Mouse (Mus musculus): ENCODE results near the gene Ednrb. TPM values are rescaled to one million over a fixed set of nuclear protein-coding genes. Genes with fewer than 3 reads are reported as not detected.

Ednrb gene
- polyA plus RNA-seq, 2 experiments = 2.3 to 7.5 TPM

GRCm38 (mm10) chr14:103845716-103846115 lies 1.5 kb upstream of the Ednrb start:
- no peak overlapping the region for H3K4me2 ChIP-seq (ENCODE audit: low read depth)
- no peak for TF ChIP-seq CTCF (IDR thresholded peaks at IDR 0.05; ENCODE audit: low read depth)
- TF ChIP-seq EP300 (IDR thresholded peaks at IDR 0.05; ENCODE audit: low read depth) = no peak
- H3K36me3 ChIP-seq (replicated peaks; ENCODE audit: control insufficient read depth, insufficient read depth, low read depth) = no peaks in the 10 kb centered on the region
- H3K4me3 ChIP-seq (ENCODE audit: insufficient read depth in 1 of 2, low read depth in 2 of 2, low read length in 2 of 2) = no peak overlapping the region
- H3K9me3 ChIP-seq (ENCODE audit: control insufficient read depth, low read length) = no peaks in the 10 kb centered on the region
- H3K4me1 ChIP-seq (replicated peaks; ENCODE audit: control insufficient read depth in 2 of 2, insufficient read depth in 2 of 2, low read length in 1 of 2) = no peaks in the 10 kb centered on the region
- no peak overlapping the region for H3K9ac ChIP-seq (replicated peaks)
- WGBS (ENCODE audit: insufficient replicate concordance) = 65% methylated on average over 2 of the region's 2 CpGs
- no peak for DNase-seq (ENCODE audit: low read depth in 3 of 3, low spot score in 3 of 3)
- H3K27me3 ChIP-seq (ENCODE audit: control insufficient read depth, insufficient read depth, low read length) = peaks cover 3% of the 10 kb centered on the region
- ATAC-seq (ENCODE audit: insufficient read depth) = no peak
- no peak overlapping the region for H3K27ac ChIP-seq

- WGBS (ENCODE audit: insufficient replicate concordance) = 65% methylated on average over 7 of the region's 7 CpGs
- H3K4me2 ChIP-seq (ENCODE audit: low read depth) = no peak overlapping the region
- H3K4me3 ChIP-seq (ENCODE audit: insufficient read depth in 1 of 2, low read depth in 2 of 2, low read length in 2 of 2) = no peak overlapping the region
Measured at GRCm38 (mm10) chr14:103844944-103845343, 742 bp upstream of the Ednrb start.

GRCm38 (mm10) chr14:103843371-103844001 lies 716 bp downstream of the Ednrb start:
- no peak overlapping the region for H3K27ac ChIP-seq
- ATAC-seq (ENCODE audit: insufficient read depth) (no peak), DNase-seq (ENCODE audit: low read depth in 3 of 3, low spot score in 3 of 3) (no peak)
- WGBS (ENCODE audit: insufficient replicate concordance) = under 1% methylated on average over 29 of the region's 30 CpGs
- no peaks in the 10 kb centered on the region for H3K4me1 ChIP-seq (replicated peaks; ENCODE audit: control insufficient read depth in 2 of 2, insufficient read depth in 2 of 2, low read length in 1 of 2)
- H3K9me3 ChIP-seq (ENCODE audit: control insufficient read depth, low read length) = no peaks in the 10 kb centered on the region
- H3K4me2 ChIP-seq (ENCODE audit: low read depth) = peak overlapping the region; percentile 41
- no peak overlapping the region for H3K9ac ChIP-seq (replicated peaks)
- 0 out of 2 replicates have a peak, but pooled peaks have one; percentile 3 for TF ChIP-seq CTCF (IDR thresholded peaks at IDR 0.05; ENCODE audit: low read depth)
- TF ChIP-seq EP300 (IDR thresholded peaks at IDR 0.05; ENCODE audit: low read depth) = no peak
- peak overlapping the region; percentile 32 to 42 for H3K4me3 ChIP-seq (ENCODE audit: insufficient read depth in 1 of 2, low read depth in 2 of 2, low read length in 2 of 2)
- peaks cover 3% of the 10 kb centered on the region for H3K27me3 ChIP-seq (ENCODE audit: control insufficient read depth, insufficient read depth, low read length)
- no peaks in the 10 kb centered on the region for H3K36me3 ChIP-seq (replicated peaks; ENCODE audit: control insufficient read depth, insufficient read depth, low read depth)

More at GRCm38 (mm10) chr14:103844944-103845343, 742 bp upstream of the Ednrb start:
- DNase-seq (ENCODE audit: low read depth in 3 of 3, low spot score in 3 of 3) = no peak
- Histone ChIP-seq H3K4me1 (replicated peaks; ENCODE audit: control insufficient read depth in 2 of 2, insufficient read depth in 2 of 2, low read length in 1 of 2) (no peaks in the 10 kb centered on the region), H3K27ac (no peak overlapping the region), H3K9ac (replicated peaks) (no peak overlapping the region), H3K9me3 (ENCODE audit: control insufficient read depth, low read length) (no peaks in the 10 kb centered on the region), H3K36me3 (replicated peaks; ENCODE audit: control insufficient read depth, insufficient read depth, low read depth) (no peaks in the 10 kb centered on the region), H3K27me3 (ENCODE audit: control insufficient read depth, insufficient read depth, low read length) (peaks cover 3% of the 10 kb centered on the region)
- TF ChIP-seq CTCF (IDR thresholded peaks at IDR 0.05; ENCODE audit: low read depth) (no peak), EP300 (IDR thresholded peaks at IDR 0.05; ENCODE audit: low read depth) (no peak)
- ATAC-seq (ENCODE audit: insufficient read depth) = no peak

- Histone ChIP-seq H3K27me3 (ENCODE audit: control insufficient read depth, insufficient read depth, low read length) (peaks cover 3% of the 10 kb centered on the region), H3K9me3 (ENCODE audit: control insufficient read depth, low read length) (no peaks in the 10 kb centered on the region), H3K4me1 (replicated peaks; ENCODE audit: control insufficient read depth in 2 of 2, insufficient read depth in 2 of 2, low read length in 1 of 2) (no peaks in the 10 kb centered on the region), H3K9ac (replicated peaks) (no peak overlapping the region), H3K4me3 (ENCODE audit: insufficient read depth in 1 of 2, low read depth in 2 of 2, low read length in 2 of 2) (peak overlapping the region; percentile 32 to 42), H3K4me2 (ENCODE audit: low read depth) (peak overlapping the region; percentile 40), H3K27ac (no peak overlapping the region), H3K36me3 (replicated peaks; ENCODE audit: control insufficient read depth, insufficient read depth, low read depth) (no peaks in the 10 kb centered on the region)
- DNase-seq (ENCODE audit: low read depth in 3 of 3, low spot score in 3 of 3) = no peak
- TF ChIP-seq CTCF (IDR thresholded peaks at IDR 0.05; ENCODE audit: low read depth) = no peak
- no peak for TF ChIP-seq EP300 (IDR thresholded peaks at IDR 0.05; ENCODE audit: low read depth)
- 12% methylated on average over 16 of the region's 16 CpGs for WGBS (ENCODE audit: insufficient replicate concordance)
- ATAC-seq (ENCODE audit: insufficient read depth) = no peak
Measured at GRCm38 (mm10) chr14:103842896-103843295, 1.3 kb downstream of the Ednrb start.

GRCm38 (mm10) chr14:103840436-103840835 lies 3.8 kb downstream of the Ednrb start:
- DNase-seq (ENCODE audit: low read depth in 3 of 3, low spot score in 3 of 3) = no peak
- H3K4me1 ChIP-seq (replicated peaks; ENCODE audit: control insufficient read depth in 2 of 2, insufficient read depth in 2 of 2, low read length in 1 of 2) = no peaks in the 10 kb centered on the region
- H3K9ac ChIP-seq (replicated peaks) = no peak overlapping the region
- WGBS (ENCODE audit: insufficient replicate concordance) = 48% methylated on average over 2 of the region's 2 CpGs
- no peak overlapping the region for H3K4me3 ChIP-seq (ENCODE audit: insufficient read depth in 1 of 2, low read depth in 2 of 2, low read length in 2 of 2)
- TF ChIP-seq CTCF (IDR thresholded peaks at IDR 0.05; ENCODE audit: low read depth) = no peak
- TF ChIP-seq EP300 (IDR thresholded peaks at IDR 0.05; ENCODE audit: low read depth) = no peak
- H3K27me3 ChIP-seq (ENCODE audit: control insufficient read depth, insufficient read depth, low read length) = peaks cover 3% of the 10 kb centered on the region
- H3K9me3 ChIP-seq (ENCODE audit: control insufficient read depth, low read length) = no peaks in the 10 kb centered on the region
- H3K4me2 ChIP-seq (ENCODE audit: low read depth) = no peak overlapping the region
- no peak for ATAC-seq (ENCODE audit: insufficient read depth)
- no peak overlapping the region for H3K27ac ChIP-seq
- H3K36me3 ChIP-seq (replicated peaks; ENCODE audit: control insufficient read depth, insufficient read depth, low read depth) = no peaks in the 10 kb centered on the region
